Mouse (Mus musculus) MEL (cell line): ENCODE data around the gene Pdzd2. TPM values are rescaled to one million over a fixed set of nuclear protein-coding genes. Genes with fewer than 3 reads are reported as not detected.

Experiments
- DNase-seq: peaks from one replicate; pipeline ENCODE4 v3.0.0; 2011; ENCODE audit warnings: low read depth, low spot score
- H3K27ac ChIP-seq: 2 replicates; pipeline ENCODE4 v1.5.1; 2012; ENCODE audit warnings: low read depth, mild to moderate bottlenecking, control low read depth, low read length, moderate library complexity; ENCODE audit not compliant: control insufficient read depth
- H3K27me3 ChIP-seq, 2 experiments: fragments of 150-350 bp in 1 of 2; sonication (generic) in 1 of 2; 2 replicates each; pipeline ENCODE4 v1.6.1; 2012; ENCODE audit warnings: low read length in 2 of 2, mild to moderate bottlenecking in 2 of 2, improper control_type of control experiment in 1 of 2, moderate library complexity in 1 of 2; ENCODE audit not compliant: insufficient read depth in 2 of 2, control insufficient read depth in 1 of 2
- H3K36me3 ChIP-seq, 2 experiments: 2 replicates each; pipeline ENCODE4 v1.6.1; 2012 to 2014; ENCODE audit warnings: low read length in 2 of 2, improper control_type of control experiment in 1 of 2, inconsistent platforms in 1 of 2, mild to moderate bottlenecking in 1 of 2; ENCODE audit not compliant: insufficient read depth in 2 of 2, control insufficient read depth in 1 of 2
- H3K4me1 ChIP-seq, 2 experiments: fragments of 150-350 bp in 1 of 2; sonication (generic) in 1 of 2; 2 replicates each; pipeline ENCODE4 v1.6.1; 2012; ENCODE audit warnings: low read length in 2 of 2, improper control_type of control experiment in 1 of 2, mild to moderate bottlenecking in 1 of 2; ENCODE audit not compliant: insufficient read depth in 2 of 2, control insufficient read depth in 1 of 2
- H3K4me3 ChIP-seq, 2 experiments: fragments of 150-350 bp in 1 of 2; sonication (generic) in 1 of 2; 2 replicates each; pipeline ENCODE4 v1.5.1; 2012; ENCODE audit warnings: low read depth in 2 of 2, low read length in 2 of 2, mild to moderate bottlenecking in 2 of 2, moderate library complexity in 2 of 2, control low read depth in 1 of 2, improper control_type of control experiment in 1 of 2; ENCODE audit not compliant: control insufficient read depth in 1 of 2, insufficient read depth in 1 of 2
- H3K79me2 ChIP-seq: 2 replicates; pipeline ENCODE4 v1.6.1; 2012; ENCODE audit warnings: mild to moderate bottlenecking, low read length, moderate library complexity; ENCODE audit not compliant: control insufficient read depth, poor library complexity, insufficient read depth
- H3K9ac ChIP-seq: 2 replicates; pipeline ENCODE4 v1.6.1; 2012; ENCODE audit warnings: low read depth, mild to moderate bottlenecking, control low read depth, low read length, moderate library complexity; ENCODE audit not compliant: control insufficient read depth, poor library complexity, severe bottlenecking
- H3K9me3 ChIP-seq: fragments of 150-350 bp; sonication (generic); replicated peaks from 2 replicates; pipeline ENCODE4 v1.6.1; 2012; ENCODE audit warnings: mild to moderate bottlenecking, low read length, improper control_type of control experiment, moderate library complexity; ENCODE audit not compliant: insufficient read depth
- BHLHE40 ChIP-seq: IDR thresholded peaks from 2 replicates; pipeline ENCODE4 v1.6.1; 2012; ENCODE audit warnings: low read depth, mild to moderate bottlenecking, inconsistent platforms, low read length, improper control_type of control experiment, borderline replicate concordance
- CHD1 ChIP-seq: IDR thresholded peaks from 2 replicates; pipeline ENCODE4 v1.6.1; 2012; ENCODE audit warnings: low read depth, mild to moderate bottlenecking, inconsistent platforms, low read length, improper control_type of control experiment
- E2F4 ChIP-seq: IDR thresholded peaks from 2 replicates; pipeline ENCODE4 v1.6.1; 2011; ENCODE audit warnings: low read depth, low read length, improper control_type of control experiment, borderline replicate concordance
- ELF1 ChIP-seq: IDR thresholded peaks from 2 replicates; pipeline ENCODE4 v1.6.1; 2014; ENCODE audit warnings: low read depth, mild to moderate bottlenecking, inconsistent platforms, low read length, improper control_type of control experiment, moderate library complexity
- ETS1 ChIP-seq: IDR thresholded peaks from 2 replicates; pipeline ENCODE4 v1.6.1; 2012; ENCODE audit warnings: low read depth, mild to moderate bottlenecking, inconsistent platforms, low read length, improper control_type of control experiment, moderate library complexity
- HCFC1 ChIP-seq: IDR thresholded peaks from 2 replicates; pipeline ENCODE4 v1.6.1; 2012; ENCODE audit warnings: low read depth, mild to moderate bottlenecking, inconsistent platforms, low read length, improper control_type of control experiment, moderate library complexity
- KAT2A ChIP-seq: conservative IDR thresholded peaks from 2 replicates; pipeline ENCODE4 v1.6.1; 2012; ENCODE audit warnings: low read depth, low read length, improper control_type of control experiment, inconsistent platforms
- MAX ChIP-seq: IDR thresholded peaks from 2 replicates; pipeline ENCODE4 v1.6.1; 2011; ENCODE audit warnings: low read length, improper control_type of control experiment
- MAZ ChIP-seq: IDR thresholded peaks from 2 replicates; pipeline ENCODE4 v1.6.1; 2012; ENCODE audit warnings: low read depth, mild to moderate bottlenecking, inconsistent platforms, low read length, improper control_type of control experiment
- MEF2A ChIP-seq: IDR thresholded peaks from 2 replicates; pipeline ENCODE4 v1.6.1; 2014; ENCODE audit warnings: low read depth, mild to moderate bottlenecking, inconsistent platforms, low read length, improper control_type of control experiment; ENCODE audit not compliant: poor library complexity, insufficient replicate concordance, severe bottlenecking; ENCODE audit errors: extremely low read depth
- MXI1 ChIP-seq: IDR thresholded peaks from 2 replicates; pipeline ENCODE4 v1.6.1; 2011; ENCODE audit warnings: mild to moderate bottlenecking, low read depth, low read length, improper control_type of control experiment
- MYB ChIP-seq: IDR thresholded peaks from 2 replicates; pipeline ENCODE4 v1.6.1; 2011; ENCODE audit warnings: mild to moderate bottlenecking, low read depth, low read length, improper control_type of control experiment
- MYC ChIP-seq: IDR thresholded peaks from 2 replicates; pipeline ENCODE4 v1.6.1; 2011; ENCODE audit warnings: low read depth, mild to moderate bottlenecking, low read length, improper control_type of control experiment, moderate library complexity
- NELFE ChIP-seq: IDR thresholded peaks from 2 replicates; pipeline ENCODE4 v1.6.1; 2011; ENCODE audit warnings: low read depth, low read length, improper control_type of control experiment
- NRF1 ChIP-seq: IDR thresholded peaks from 2 replicates; pipeline ENCODE4 v1.6.1; 2014; ENCODE audit warnings: low read depth, mild to moderate bottlenecking, inconsistent platforms, low read length, improper control_type of control experiment, moderate library complexity; ENCODE audit not compliant: poor library complexity, insufficient read depth, severe bottlenecking
- POLR2AphosphoS2 ChIP-seq: IDR thresholded peaks from 2 replicates; pipeline ENCODE4 v1.6.1; 2011; ENCODE audit warnings: low read length, improper control_type of control experiment
- POLR2AphosphoS5 ChIP-seq: IDR thresholded peaks from 2 replicates; pipeline ENCODE4 v1.6.1; 2012; ENCODE audit warnings: low read depth, borderline replicate concordance, mild to moderate bottlenecking, inconsistent platforms, low read length, moderate library complexity, mixed read lengths
- SIN3A ChIP-seq: IDR thresholded peaks from 2 replicates; pipeline ENCODE4 v1.6.1; 2012; ENCODE audit warnings: low read length, improper control_type of control experiment, inconsistent platforms
- SMC3 ChIP-seq: IDR thresholded peaks from 2 replicates; pipeline ENCODE4 v1.6.1; 2011; ENCODE audit warnings: low read depth, low read length, improper control_type of control experiment
- TAL1 ChIP-seq: IDR thresholded peaks from 2 replicates; pipeline ENCODE4 v1.6.1; 2012; ENCODE audit warnings: mild to moderate bottlenecking, inconsistent platforms, low read length, moderate library complexity, mixed read lengths
- TCF12 ChIP-seq: IDR thresholded peaks from 2 replicates; pipeline ENCODE4 v1.6.1; 2014; ENCODE audit warnings: low read depth, mild to moderate bottlenecking, inconsistent platforms, low read length, improper control_type of control experiment, moderate library complexity
- UBTF ChIP-seq: IDR thresholded peaks from 2 replicates; pipeline ENCODE4 v1.6.1; 2012; ENCODE audit warnings: low read depth, mild to moderate bottlenecking, inconsistent platforms, low read length, improper control_type of control experiment, moderate library complexity, borderline replicate concordance; ENCODE audit not compliant: insufficient read depth
- ZC3H11A ChIP-seq: IDR thresholded peaks from 2 replicates; pipeline ENCODE4 v1.6.1; 2012; ENCODE audit warnings: low read depth, mild to moderate bottlenecking, inconsistent platforms, low read length, improper control_type of control experiment
- ZMIZ1 ChIP-seq: IDR thresholded peaks from 2 replicates; pipeline ENCODE4 v1.6.1; 2012; ENCODE audit warnings: low read depth, mild to moderate bottlenecking, inconsistent platforms, low read length, improper control_type of control experiment, moderate library complexity
- ZNF384 ChIP-seq: IDR thresholded peaks from 2 replicates; pipeline ENCODE4 v1.6.1; 2012; ENCODE audit warnings: low read depth, mild to moderate bottlenecking, inconsistent platforms, low read length, improper control_type of control experiment
- polyA plus RNA-seq, 2 experiments: library from polyadenylated mRNA; stranded (reverse) in 1 of 2; unstranded in 1 of 2; fragments of >175 nt in 1 of 2; fragments of >200 nt in 1 of 2; gene quantifications; 2 replicates each; pipeline versions ENCODE4 v1.2.1 to v1.2.4; 2012; ENCODE audit warnings: low replicate concordance in 2 of 2, low read depth in 1 of 2; ENCODE audit not compliant: insufficient read length in 2 of 2, insufficient read depth in 1 of 2, missing spikeins in 1 of 2
- total RNA-seq: library from RNA; depleted of rRNA; stranded (reverse); fragments of 300-350 nt; gene quantifications from 2 replicates; pipeline ENCODE4 v1.2.3, GENCODE M21; 2012

Gene Pdzd2
- total and polyA plus RNA-seq, 3 experiments: 0.15 to 0.33 TPM; not detected in 1

- no peak for TF ChIP-seq KAT2A
- no peak for TF ChIP-seq MAZ
- TF ChIP-seq ELF1: no peak
- TF ChIP-seq MXI1: no peak
- TF ChIP-seq CHD1: no peak
- no peak for TF ChIP-seq TCF12
- no peak for TF ChIP-seq SIN3A
- TF ChIP-seq TAL1: no peak
- TF ChIP-seq E2F4: no peak
- TF ChIP-seq UBTF: no peak
- no peak for TF ChIP-seq ZMIZ1
- TF ChIP-seq MYC: no peak
- no peak for TF ChIP-seq NELFE
- no peak for TF ChIP-seq POLR2AphosphoS5
- TF ChIP-seq, all 39 proteins: peak for 0
- Histone ChIP-seq H3K79me2 (no peaks in the 10 kb centered on the region), H3K9ac (no peak overlapping the region), H3K9me3 (no peaks in the 10 kb centered on the region), H3K27ac (no peak overlapping the region), H3K27me3 (peaks cover 0 to 1% of the 10 kb centered on the region in 2 experiments; a peak in 2 of 4 replicates), H3K4me1 (no peaks in the 10 kb centered on the region), H3K36me3 (no peaks in the 10 kb centered on the region), H3K4me3 (no peak overlapping the region)
- no peak for DNase-seq
Measured at GRCm38 (mm10) chr15:12622093-12622643, 117.6 kb downstream of the Pdzd2 start.

DNA sequence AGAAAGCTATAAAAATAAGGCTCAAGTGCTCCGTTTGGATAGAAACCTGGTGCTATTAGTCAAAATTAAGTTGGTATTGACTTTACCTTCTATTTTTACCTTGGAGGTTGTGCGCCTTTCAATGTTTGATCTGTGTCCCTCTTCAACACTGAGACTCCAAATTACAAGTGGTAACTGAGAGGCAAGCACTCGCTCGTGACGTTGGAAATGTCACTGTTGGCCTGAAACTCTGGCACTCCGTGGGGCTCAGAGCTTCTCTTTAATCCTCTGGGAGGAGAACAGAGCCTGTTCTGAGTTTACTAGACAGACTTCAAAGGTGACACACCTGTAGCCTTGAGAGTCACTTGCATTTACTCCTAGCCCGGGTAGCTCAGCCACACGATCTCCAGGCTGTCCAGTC lies 120.5 kb downstream of the Pdzd2 start:
- H3K27ac ChIP-seq: no peak overlapping the region
- DNase-seq: no peak
- no peak overlapping the region for H3K4me3 ChIP-seq
- no peaks in the 10 kb centered on the region for H3K79me2 ChIP-seq
- H3K9me3 ChIP-seq: no peaks in the 10 kb centered on the region
- no peaks in the 10 kb centered on the region for H3K36me3 ChIP-seq
- TF ChIP-seq MEF2A: no peak
- TF ChIP-seq MYB: no peak
- TF ChIP-seq MXI1: no peak
- no peak for TF ChIP-seq NRF1
- no peak for TF ChIP-seq TAL1
- no peak for TF ChIP-seq ETS1
- TF ChIP-seq POLR2AphosphoS5: no peak
- no peak for TF ChIP-seq CHD1
- TF ChIP-seq BHLHE40: no peak
- TF ChIP-seq SMC3: no peak
- no peak for TF ChIP-seq ZC3H11A
- no peak for TF ChIP-seq ZNF384
- TF ChIP-seq TCF12: no peak
- TF ChIP-seq HCFC1: no peak
- no peak for TF ChIP-seq POLR2AphosphoS2
- no peak for TF ChIP-seq MAX
- TF ChIP-seq MYC: no peak
- TF ChIP-seq NELFE: no peak
- no peak for TF ChIP-seq KAT2A
- no peaks in the 10 kb centered on the region for H3K4me1 ChIP-seq
- H3K9ac ChIP-seq: no peak overlapping the region
- H3K27me3 ChIP-seq: peaks cover 0 to 1% of the 10 kb centered on the region in 2 experiments; a peak in 2 of 4 replicates
